ENCODE assay signal across 9 mouse cellular contexts in the genomic region with DNA sequence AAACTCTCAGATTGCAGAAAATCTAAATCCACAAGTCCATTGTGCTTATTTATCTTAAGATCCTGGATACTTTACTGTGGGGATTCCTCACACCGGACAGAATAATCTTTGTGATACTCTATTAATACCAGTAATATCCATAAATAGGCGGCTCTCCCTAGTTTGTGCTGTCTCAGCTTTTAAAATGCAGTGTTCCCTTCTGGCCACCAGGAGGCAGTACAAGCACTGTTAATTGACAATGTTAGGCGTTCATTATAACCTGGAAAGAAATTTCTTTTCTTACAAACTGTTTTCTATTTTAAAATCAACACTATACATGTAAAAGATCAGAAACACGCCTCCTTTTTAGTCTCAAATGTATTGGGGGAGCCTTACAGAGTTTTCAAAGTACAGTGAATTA.
A peak's percentile ranks its signal among the peaks of the same experiment; 100 is the strongest.
DNase-seq lines count a peak whose midpoint lies in the region; ATAC-seq and TF ChIP-seq lines count a peak whose summit lies in the region.
"Had no signal": no experiment of that assay in that cellular context is flagged by ENCODE, and none has a peak within 500 bp of the region (broad histone marks: within the 10 kb centered on the region; RNA-seq: fewer than 3 reads in every experiment).

No protein-coding gene starts in this region.

- peak; percentile 90 for TF ChIP-seq CTCF in forebrain, postnatal 0 days (IDR thresholded peaks at IDR 0.05; ENCODE audit: low read depth)
- peak; percentile 31 for TF ChIP-seq CTCF in liver, adult 2 months (IDR thresholded peaks at IDR 0.05; ENCODE audit: low read depth, low read length)

- H3K36me3 ChIP-seq in forebrain, postnatal 0 days (ENCODE audit: insufficient read depth): no peaks in the 10 kb centered on the region
- H3K36me3 ChIP-seq in forebrain, embryonic 15.5 days: no peaks in the 10 kb centered on the region
- H3K36me3 ChIP-seq in liver, adult 2 months (ENCODE audit: control insufficient read depth, insufficient read depth, low read length): no peaks in the 10 kb centered on the region
- H3K36me3 ChIP-seq in liver, embryonic 11.5 days (ENCODE audit: control insufficient read depth, insufficient read depth, low read length): no peaks in the 10 kb centered on the region
- H3K36me3 ChIP-seq: midbrain, embryonic 12.5 days had no signal

- no peaks in the 10 kb centered on the region for H3K9me3 ChIP-seq in forebrain, postnatal 0 days (ENCODE audit: low read length)
- no peaks in the 10 kb centered on the region for H3K9me3 ChIP-seq in forebrain, embryonic 15.5 days
- no peaks in the 10 kb centered on the region for H3K9me3 ChIP-seq in liver, embryonic 11.5 days (ENCODE audit: control insufficient read depth, low read length)
- H3K9me3 ChIP-seq: midbrain, embryonic 12.5 days had no signal

- no peak for TF ChIP-seq POLR2A in liver, adult 2 months (IDR thresholded peaks at IDR 0.05; ENCODE audit: extremely low read depth, insufficient read depth, low read length)

- H3K79me2 ChIP-seq in liver, adult 2 months (ENCODE audit: control insufficient read depth, insufficient read depth, low read length): no peaks in the 10 kb centered on the region

- H3K27ac ChIP-seq in forebrain, postnatal 0 days (ENCODE audit: low read depth, low read length): no peak overlapping the region
- no peak overlapping the region for H3K27ac ChIP-seq in forebrain, embryonic 15.5 days (replicated peaks)
- no peak overlapping the region for H3K27ac ChIP-seq in liver, adult 2 months (replicated peaks; ENCODE audit: insufficient read depth, low read depth, low read length)
- H3K27ac ChIP-seq in liver, embryonic 11.5 days (ENCODE audit: low read depth, low read length): no peak overlapping the region
- H3K27ac ChIP-seq: midbrain, embryonic 12.5 days had no signal

- H3K9ac ChIP-seq in forebrain, postnatal 0 days: no peak overlapping the region
- H3K9ac ChIP-seq in forebrain, embryonic 15.5 days (replicated peaks): no peak overlapping the region
- no peak overlapping the region for H3K9ac ChIP-seq in liver, adult 2 months (ENCODE audit: low read depth, low read length)
- no peak overlapping the region for H3K9ac ChIP-seq in liver, embryonic 11.5 days (ENCODE audit: low read depth, low read length)
- H3K9ac ChIP-seq: midbrain, embryonic 12.5 days had no signal

- peak; percentile 80 for DNase-seq in forebrain, postnatal 0 days
- DNase-seq in liver, adult 2 months (ENCODE audit: extremely low read depth, low read depth, low spot score): peak; percentile 12
- no peak for DNase-seq in liver, embryonic 11.5 days (ENCODE audit: low spot score)
- DNase-seq in WW6 (ENCODE audit: low read depth, low spot score): peak; percentile 5
- DNase-seq in mesoderm, embryonic 11.5 days (ENCODE audit: low read depth, low spot score): peak; percentile 67
- DNase-seq in spleen, postnatal 4 days (ENCODE audit: low spot score in 2 of 2): no peak

- H3K4me1 ChIP-seq in forebrain, postnatal 0 days (ENCODE audit: insufficient read depth): no peaks in the 10 kb centered on the region
- H3K4me1 ChIP-seq in forebrain, embryonic 15.5 days: no peaks in the 10 kb centered on the region
- H3K4me1 ChIP-seq in liver, adult 2 months (ENCODE audit: control insufficient read depth, insufficient read depth, low read length): no peaks in the 10 kb centered on the region
- peaks cover 16% of the 10 kb centered on the region; the same call in 1 of the 2 replicates for H3K4me1 ChIP-seq in liver, embryonic 11.5 days (replicated peaks; ENCODE audit: control insufficient read depth, insufficient read depth, low read length)
- H3K4me1 ChIP-seq: midbrain, embryonic 12.5 days had no signal

- no peaks in the 10 kb centered on the region for H3K27me3 ChIP-seq in forebrain, postnatal 0 days (ENCODE audit: insufficient read depth, low read length)
- no peaks in the 10 kb centered on the region for H3K27me3 ChIP-seq in forebrain, embryonic 15.5 days
- H3K27me3 ChIP-seq in liver, adult 2 months (ENCODE audit: control insufficient read depth, insufficient read depth, low read length): no peaks in the 10 kb centered on the region
- no peaks in the 10 kb centered on the region for H3K27me3 ChIP-seq in liver, embryonic 11.5 days (replicated peaks; ENCODE audit: control insufficient read depth, insufficient read depth, low read length)
- H3K27me3 ChIP-seq: midbrain, embryonic 12.5 days had no signal

- ATAC-seq in forebrain, postnatal 0 days: peak; percentile 43; the same call in 1 of the 2 replicates
- ATAC-seq in forebrain, embryonic 15.5 days (replicated peaks): no peak
- no peak for ATAC-seq in liver, embryonic 11.5 days (replicated peaks; ENCODE audit: low FRiP score)
- peak; percentile 55; the same call in 1 of the 2 replicates for ATAC-seq in granulocyte monocyte progenitor cell, adult 5-6 weeks (replicated peaks; ENCODE audit: poor library complexity, severe bottlenecking)

- WGBS in forebrain, postnatal 0 days: 13% methylated on average over 4 of the region's 4 CpGs
- WGBS in forebrain, embryonic 15.5 days: 16% methylated on average over 4 of the region's 4 CpGs
- WGBS in liver, adult 2 months: 17% methylated on average over 4 of the region's 4 CpGs
- WGBS in liver, embryonic 11.5 days: 16% methylated on average over 4 of the region's 4 CpGs

- no peak overlapping the region for H3K4me3 ChIP-seq in forebrain, postnatal 0 days (ENCODE audit: low read depth, low read length)
- no peak overlapping the region for H3K4me3 ChIP-seq in forebrain, embryonic 15.5 days
- no peak overlapping the region for H3K4me3 ChIP-seq in liver, adult 2 months (ENCODE audit: insufficient read depth, low read depth, low read length)
- H3K4me3 ChIP-seq in liver, embryonic 11.5 days (ENCODE audit: low read depth, low read length): no peak overlapping the region
- H3K4me3 ChIP-seq: midbrain, embryonic 12.5 days had no signal

- no peak overlapping the region for H3K4me2 ChIP-seq in forebrain, postnatal 0 days (ENCODE audit: low read depth)
- H3K4me2 ChIP-seq in forebrain, embryonic 15.5 days (replicated peaks): no peak overlapping the region
- no peak overlapping the region for H3K4me2 ChIP-seq in liver, embryonic 11.5 days
- H3K4me2 ChIP-seq: midbrain, embryonic 12.5 days had no signal

Comparison
In these comparisons a context has a peak if more than half of its experiments do, and no peak if none do; other contexts are left out.
1. ATAC-seq: peak in forebrain, postnatal 0 days (single experiment) and granulocyte monocyte progenitor cell, adult 5-6 weeks (single experiment); none in forebrain, embryonic 15.5 days (single experiment) and liver, embryonic 11.5 days (single experiment).
2. DNase-seq: peak in forebrain, postnatal 0 days (single experiment), liver, adult 2 months (single experiment), WW6 (single experiment) and mesoderm, embryonic 11.5 days (single experiment); none in liver, embryonic 11.5 days (single experiment) and spleen, postnatal 4 days (0 of 2).